Mouse (Mus musculus) kidney, adult 2 months (tissue): ENCODE measurements around the gene Def6.

ENCODE experiments used
- CTCF ChIP-seq: fragments of 200-500 bp; conservative IDR thresholded peaks from 2 replicates; pipeline ENCODE4 v1.5.1; 2011; ENCODE audit warnings: low read depth, mild to moderate bottlenecking, control low read depth, low read length, moderate library complexity, mixed read lengths; ENCODE audit not compliant: insufficient read depth, insufficient read length
- POLR2A ChIP-seq: fragments of 200-500 bp; IDR thresholded peaks from one replicate; pipeline ENCODE4 v1.6.1; 2011; ENCODE audit warnings: low read depth, low read length, control low read depth

DNA sequence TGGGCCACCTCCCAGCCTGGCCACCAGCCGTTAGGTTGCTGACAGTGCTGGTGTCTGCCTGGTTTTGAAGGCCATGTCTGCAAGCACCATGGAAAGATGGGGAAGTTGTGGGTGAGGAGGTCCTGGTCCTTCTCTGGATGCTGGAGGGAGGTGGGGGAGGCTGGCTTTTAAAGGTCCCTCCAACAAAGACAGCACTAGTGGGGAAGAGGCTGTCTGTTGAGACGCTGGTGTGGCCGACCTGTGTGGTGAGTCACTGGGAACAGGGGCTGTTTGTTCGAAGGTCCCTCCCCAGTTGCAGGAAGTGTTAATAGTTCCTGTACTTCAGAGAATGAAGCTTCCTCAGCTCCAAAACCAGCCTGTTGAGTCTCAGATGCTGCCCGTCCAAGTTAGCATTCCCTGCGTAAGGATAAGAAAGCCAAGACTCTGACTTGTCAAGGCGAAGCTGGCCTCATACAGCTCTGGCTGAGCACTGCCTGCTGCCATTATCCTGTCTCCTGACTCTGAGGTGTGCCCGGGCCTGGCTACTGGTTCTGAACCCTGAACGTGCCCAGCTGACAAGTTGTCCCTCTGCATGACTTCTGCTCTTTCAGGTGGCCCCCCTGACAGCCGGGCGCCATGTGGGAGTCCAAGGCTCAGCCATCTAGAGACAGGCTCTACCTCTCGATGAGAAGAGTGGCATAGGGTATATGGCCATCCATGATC lies 44.2 kb downstream of the Def6 start:
- TF ChIP-seq CTCF = no peak
- no peak for TF ChIP-seq POLR2A
